Mouse (Mus musculus) adrenal gland, adult 2 months (tissue): ENCODE data around the gene Srd5a2. TPM values are rescaled to one million over a fixed set of nuclear protein-coding genes. Genes with fewer than 3 reads are reported as not detected.

Experiments used
- DNase-seq: peaks from one replicate; pipeline ENCODE4 v3.0.0; 2021
- polyA plus RNA-seq: library from polyadenylated mRNA; depleted of rRNA; stranded (reverse); fragments of >200 nt; gene quantifications from 2 replicates; pipeline ENCODE4 v1.2.3, GENCODE M21; 2012; rRNA removed
- total RNA-seq, 2 experiments: library from RNA; stranded (reverse); gene quantifications; 2 replicates each; pipeline ENCODE4 v1.2.3; 2021

The Srd5a2 gene
- total and polyA plus RNA-seq, 3 experiments, result 34.4 to 3,255 (median 132) TPM

DNA sequence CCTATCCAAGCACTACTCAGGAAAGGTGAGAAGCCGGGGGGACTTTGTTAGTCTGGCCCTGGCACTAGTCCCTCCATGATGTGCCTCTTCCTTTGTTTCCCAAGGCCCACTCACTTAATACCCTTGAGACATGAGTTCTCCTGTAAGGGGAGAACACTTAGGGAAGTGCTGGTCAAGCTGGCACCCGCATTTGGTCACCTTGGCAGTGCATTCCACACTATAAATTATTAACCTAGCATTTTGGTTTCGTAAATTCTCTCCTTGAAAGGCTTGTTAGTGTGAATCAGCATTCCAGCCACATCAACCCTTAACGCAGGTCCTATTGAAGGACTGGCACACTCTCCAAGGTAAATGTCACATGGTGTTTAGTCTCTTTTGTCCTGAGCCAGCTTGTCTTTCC, 61.8 kb downstream of the Srd5a2 start:
- peak; percentile 44 for DNase-seq

DNA sequence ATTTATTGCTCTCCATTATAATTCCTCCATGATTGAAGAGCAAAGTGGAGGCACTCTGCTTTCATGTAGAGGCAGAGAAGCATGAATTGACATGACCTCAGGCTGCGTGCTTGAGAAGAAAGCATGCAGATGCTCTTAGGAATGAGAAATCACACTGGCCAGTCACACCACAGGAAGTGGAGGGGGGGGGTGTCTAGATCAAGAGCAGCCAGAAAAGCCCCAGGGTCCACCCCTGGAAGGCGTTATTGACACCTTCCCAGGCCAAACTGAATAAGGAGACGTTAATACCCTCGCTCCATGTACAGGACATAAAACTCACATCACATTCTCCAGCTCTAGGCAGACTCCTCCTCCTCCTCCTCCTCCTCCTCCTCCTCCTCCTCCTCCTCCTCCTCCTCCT, 63.2 kb downstream of the Srd5a2 start:
- no peak for DNase-seq

DNA sequence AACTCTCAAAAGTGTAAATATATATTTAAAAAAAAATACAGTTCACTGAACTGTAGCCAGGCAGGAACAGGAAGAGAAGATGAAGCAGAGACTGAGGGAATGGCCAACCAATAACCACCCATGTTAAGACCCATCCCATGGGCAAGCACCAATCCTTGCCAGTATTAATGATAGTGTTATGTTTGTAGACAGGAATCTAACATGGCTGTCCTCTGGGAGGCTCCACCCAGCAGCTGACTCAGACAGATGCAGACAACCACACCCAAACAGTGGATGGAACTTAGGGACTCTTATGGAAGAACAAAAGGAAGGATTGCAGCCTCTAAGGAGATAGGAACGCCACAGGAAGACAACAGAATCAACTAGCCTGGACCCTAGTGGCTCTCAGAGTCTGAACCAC, 64.8 kb downstream of the Srd5a2 start:
- DNase-seq, result no peak

DNA sequence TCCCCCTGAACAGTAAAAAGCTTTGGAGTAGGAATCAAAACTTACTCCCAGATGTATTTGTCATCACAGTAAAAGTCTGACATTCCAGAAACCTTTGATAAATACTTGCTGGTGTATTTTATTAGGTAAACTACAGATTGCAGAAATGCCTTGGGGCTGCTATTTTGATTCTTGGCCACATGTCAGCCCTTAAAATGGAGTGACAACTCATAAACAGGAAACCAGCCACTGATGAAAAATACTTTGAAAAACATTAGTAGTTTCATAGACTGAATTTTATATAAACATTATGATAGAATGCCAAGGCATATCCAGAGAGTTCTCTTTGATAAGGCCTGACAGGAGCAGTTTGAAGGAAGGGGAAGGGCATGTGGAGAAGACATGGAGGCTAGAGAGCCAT, 71.7 kb downstream of the Srd5a2 start:
- no peak for DNase-seq

DNA sequence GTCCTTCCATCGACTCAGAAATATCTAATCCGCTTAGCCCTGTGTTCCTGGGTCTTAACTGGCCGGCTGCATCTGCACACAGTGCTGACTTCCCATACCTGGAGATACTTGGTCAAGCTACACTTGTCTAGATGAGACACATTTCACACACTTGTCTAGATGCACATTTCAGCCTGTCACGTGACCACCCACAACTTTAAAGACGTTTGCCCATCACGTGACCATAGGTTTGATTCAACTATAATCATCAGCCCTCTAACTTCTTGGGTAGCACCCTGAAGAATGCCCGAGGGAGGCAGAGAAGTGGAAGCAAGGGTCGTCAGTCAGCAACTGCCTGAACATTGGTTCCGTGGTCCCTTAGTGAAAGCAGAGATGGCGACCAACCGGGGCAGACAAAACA, 75.1 kb downstream of the Srd5a2 start:
- DNase-seq, result no peak

DNA sequence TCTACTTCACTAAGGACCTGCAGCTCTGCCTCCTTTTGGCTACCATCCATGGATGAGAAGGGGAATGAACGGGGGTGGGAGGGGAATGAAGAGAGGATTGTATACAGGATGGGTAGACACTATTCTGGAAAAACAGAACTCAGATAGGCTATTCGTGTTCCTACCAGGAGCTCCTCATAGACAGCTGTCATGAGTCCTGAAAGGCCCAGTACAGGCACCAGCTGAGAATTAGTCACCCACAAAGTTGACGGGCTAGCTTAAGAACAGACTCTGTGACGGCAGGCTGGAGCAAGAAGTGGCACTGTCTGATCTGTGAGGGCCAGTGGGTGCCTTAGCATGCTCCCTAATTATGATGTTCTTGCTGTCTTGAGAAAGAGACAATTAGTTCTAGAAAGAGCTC, 76.4 kb downstream of the Srd5a2 start:
- DNase-seq, result no peak

DNA sequence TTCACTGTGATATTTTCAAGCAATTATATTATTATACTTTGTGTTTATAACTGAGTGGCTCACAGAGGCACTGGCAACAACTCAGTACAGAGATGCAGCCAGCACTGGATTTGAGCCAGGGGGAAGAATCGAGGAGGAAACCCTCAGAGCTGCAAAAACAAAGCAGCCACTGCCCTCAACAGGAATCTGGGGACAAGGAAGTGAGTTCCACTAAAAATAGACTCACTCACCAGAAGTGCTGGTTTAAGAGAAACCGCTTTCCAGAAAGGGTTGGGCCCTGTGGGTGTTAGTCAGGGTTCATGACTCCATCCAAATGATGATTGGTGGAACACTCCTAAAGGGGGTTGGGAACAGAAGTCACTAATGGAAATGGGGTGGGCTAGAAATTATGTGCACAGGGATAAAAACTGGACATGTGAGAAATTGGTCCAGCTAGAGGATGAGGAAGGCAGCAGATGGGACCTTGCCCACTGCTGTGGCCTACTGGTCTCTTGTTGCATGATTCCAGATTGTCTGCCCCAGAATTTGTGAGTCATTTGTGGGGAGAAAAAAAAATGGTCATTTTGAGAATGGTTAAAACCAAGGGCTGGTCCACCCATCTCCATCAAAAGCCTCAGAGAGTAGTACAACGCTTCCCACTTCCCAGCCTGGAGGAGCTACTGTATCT, 77.2 kb downstream of the Srd5a2 start:
- peak; percentile 66 for DNase-seq

Other genes with a start within 250 kb of the Srd5a2 start
- gene Ehd3, start 243.8 kb downstream of the Srd5a2 start, total RNA-seq, result 10 to 100 TPM; 63.3 to 87.7 TPM
- 29.3 and 34.2 TPM in 2 replicates for gene Ehd3, start 243.8 kb downstream of the Srd5a2 start, polyA plus RNA-seq
- gene Xdh, start 97.7 kb downstream of the Srd5a2 start, total RNA-seq, result 100 to 1,000 TPM; 290 to 422 TPM
- gene Xdh, start 97.7 kb downstream of the Srd5a2 start, polyA plus RNA-seq, result 92.2 and 161 TPM in 2 replicates
- 100 to 1,000 TPM; 100 to 104 TPM for gene Memo1, start 247.6 kb upstream of the Srd5a2 start, total RNA-seq
- 57.4 and 61.3 TPM in 2 replicates for gene Memo1, start 247.6 kb upstream of the Srd5a2 start, polyA plus RNA-seq